Mouse (Mus musculus) spleen, embryonic (tissue): ENCODE results near the gene Fbxw8.

ENCODE experiments used
- CTCF ChIA-PET: fragments of 350-600 bp; sonication (Branson Sonifier 250); formaldehyde crosslinking; loops from one replicate; lab custom pipeline; 2022; lab: Charles Lee

The Fbxw8 gene

GRCm38 (mm10) chr5:118108794-118109440 is 46.3 kb downstream of the Fbxw8 start:
- CTCF ChIA-PET = no interaction called here

- CTCF ChIA-PET = no interaction called here
Observed at GRCm38 (mm10) chr5:118108124-118108793, 47.0 kb downstream of the Fbxw8 start.

- CTCF ChIA-PET = no interaction called here
Observed at GRCm38 (mm10) chr5:118106667-118107066, 48.6 kb downstream of the Fbxw8 start.

GRCm38 (mm10) chr5:118105536-118105935 is 49.7 kb downstream of the Fbxw8 start:
- CTCF ChIA-PET = no interaction called here

GRCm38 (mm10) chr5:118099870-118100478 is 55.3 kb downstream of the Fbxw8 start:
- CTCF ChIA-PET = no interaction called here

- CTCF ChIA-PET = interaction anchor here (0.6 kb wide), 1 partner anchor 941 kb away, joined by 3 read pairs; no protein-coding TSS in a partner anchor
Observed at GRCm38 (mm10) chr5:118099069-118099869, 56.0 kb downstream of the Fbxw8 start.

GRCm38 (mm10) chr5:118096317-118096716 is 58.9 kb downstream of the Fbxw8 start:
- CTCF ChIA-PET = no interaction called here

GRCm38 (mm10) chr5:118095849-118096248 is 59.4 kb downstream of the Fbxw8 start:
- CTCF ChIA-PET = interaction anchor here (0.7 kb wide), 1 partner anchor 789 kb away, joined by 6 read pairs; no protein-coding TSS in a partner anchor

- CTCF ChIA-PET = interaction anchor here (0.7 kb wide), 1 partner anchor 788 kb away, joined by 6 read pairs; no protein-coding TSS in a partner anchor
Observed at GRCm38 (mm10) chr5:118095433-118095832, 59.8 kb downstream of the Fbxw8 start.

GRCm38 (mm10) chr5:118093321-118094035 is 61.8 kb downstream of the Fbxw8 start:
- CTCF ChIA-PET = no interaction called here

- CTCF ChIA-PET = no interaction called here
Observed at GRCm38 (mm10) chr5:118090837-118091236, 64.4 kb downstream of the Fbxw8 start.

GRCm38 (mm10) chr5:118090101-118090500 is 65.2 kb downstream of the Fbxw8 start:
- CTCF ChIA-PET = no interaction called here

- CTCF ChIA-PET = no interaction called here
Observed at GRCm38 (mm10) chr5:118089102-118089501, 66.2 kb downstream of the Fbxw8 start.

GRCm38 (mm10) chr5:118086956-118087355 is 68.3 kb downstream of the Fbxw8 start:
- CTCF ChIA-PET = no interaction called here

- CTCF ChIA-PET = no interaction called here
Observed at GRCm38 (mm10) chr5:118085313-118085712, 70.0 kb downstream of the Fbxw8 start.

- CTCF ChIA-PET = interaction anchor here (0.7 kb wide), 1 partner anchor 122 kb away, joined by 5 read pairs; no protein-coding TSS in a partner anchor
Observed at GRCm38 (mm10) chr5:118084171-118084727, 71.0 kb downstream of the Fbxw8 start.

GRCm38 (mm10) chr5:118083060-118083638 is 72.1 kb downstream of the Fbxw8 start:
- CTCF ChIA-PET = no interaction called here

GRCm38 (mm10) chr5:118081996-118082395 is 73.3 kb downstream of the Fbxw8 start:
- CTCF ChIA-PET = no interaction called here

- CTCF ChIA-PET = no interaction called here
Observed at GRCm38 (mm10) chr5:118081374-118081949, 73.8 kb downstream of the Fbxw8 start.

GRCm38 (mm10) chr5:118079839-118080250 is 75.4 kb downstream of the Fbxw8 start:
- CTCF ChIA-PET = no interaction called here
